Mouse (Mus musculus) left cerebral cortex, postnatal 4 days (tissue): Measurements from ENCODE around the gene Emd. TPM values are rescaled to one million over a fixed set of nuclear protein-coding genes. Genes with fewer than 3 reads are reported as not detected.

Experiments used
- microRNA-seq: library from miRNA; unstranded; fragments of <30 nt; microRNA quantifications from one replicate; pipeline ENCODE4 v1.2.0, GENCODE M21; 2022
- total RNA-seq, 2 experiments: library from RNA; stranded (reverse); gene quantifications; 2 replicates each; pipeline ENCODE4 v1.2.3; 2021

Gene Emd
- total RNA-seq, 2 experiments from 2014 or later, result 48.2 to 52.3 TPM

Small RNA genes within 50 kb of the gene (microRNA-seq; reads per million reads assigned to microRNA genes)
- gene Mir7091, result not detected

Other genes with a start within 250 kb of the Emd start
- 10 to 100 TPM; 45.2 to 50.7 TPM for gene Irak1, start 230.8 kb upstream of the Emd start, total RNA-seq
- gene Opn1mw, start 127.2 kb upstream of the Emd start, total RNA-seq, result not detected
- gene Mecp2, start 119.3 kb upstream of the Emd start, total RNA-seq, result 10 to 100 TPM; 81.8 to 88.9 TPM
- not detected for gene Tex28, start 86.8 kb upstream of the Emd start, total RNA-seq
- gene Tktl1, start 77.4 kb upstream of the Emd start, total RNA-seq, result not detected
- gene Flna, start 4.9 kb upstream of the Emd start, total RNA-seq, result 100 to 1,000 TPM; 434 to 445 TPM
- gene Rpl10, start 16.1 kb downstream of the Emd start, total RNA-seq, result 100 to 1,000 TPM; 264 to 422 TPM
- gene Taz, start 27.2 kb downstream of the Emd start, total RNA-seq, result 10 to 100 TPM; 54.8 to 57.4 TPM
- 1 to 10 TPM; 2.5 to 5.0 TPM for gene Dnase1l1, start 27.6 kb downstream of the Emd start, total RNA-seq
- 100 to 1,000 TPM; 228 to 244 TPM for gene Atp6ap1, start 42.4 kb downstream of the Emd start, total RNA-seq
- gene Gdi1, start 50.3 kb downstream of the Emd start, total RNA-seq, result 100 to 1,000 TPM; 745 to 773 TPM
- gene Fam50a, start 58.3 kb downstream of the Emd start, total RNA-seq, result 10 to 100 TPM; 45.7 to 49.8 TPM
- gene Plxna3, start 74.4 kb downstream of the Emd start, total RNA-seq, result 100 to 1,000 TPM; 172 to 190 TPM
- 10 to 100 TPM; 34.2 to 34.5 TPM for gene Lage3, start 98.9 kb downstream of the Emd start, total RNA-seq
- gene Ubl4a, start 118.5 kb downstream of the Emd start, total RNA-seq, result 10 to 100 TPM; 43.2 to 48.8 TPM
- gene Slc10a3, start 118.7 kb downstream of the Emd start, total RNA-seq, result 1 to 10 TPM; 2.7 to 3.8 TPM
- 10 to 100 TPM; 20.4 to 22.2 TPM for gene Fam3a, start 138.6 kb downstream of the Emd start, total RNA-seq
- gene Ikbkg, start 138.6 kb downstream of the Emd start, total RNA-seq, result 10 to 100 TPM; 25.9 to 34.0 TPM
- gene G6pdx, start 174.5 kb downstream of the Emd start, total RNA-seq, result 10 to 100 TPM; 48.4 to 50.7 TPM
- gene Gm6880, start 226.7 kb downstream of the Emd start, total RNA-seq, result not detected